Mouse (Mus musculus): Measurements from ENCODE around the gene Fam222a.

- TF ChIP-seq CTCF (IDR thresholded peaks at IDR 0.05; ENCODE audit: low read depth): no peak
- TF ChIP-seq EP300 (IDR thresholded peaks at IDR 0.05; ENCODE audit: low read depth): no peak
These were observed 29.8 kb downstream of the Fam222a start for GRCm38 (mm10) chr5:114597652-114598051.

Measured in heart, postnatal 0 days (tissue).